Mouse (Mus musculus) erythroblast, embryonic 14.5 days (primary cell): ENCODE measurements at regions not wholly inside any gene's neighbourhood (a gene's known extent, or its start where the extent isn't known, plus 50 kb on each side); places are given as distances from the start of the nearest gene placed in this dataset.

Experiments used
- GATA1 ChIP-seq: IDR thresholded peaks from 2 replicates; pipeline ENCODE4 v1.6.1; 2012; ENCODE audit warnings: low read length, inconsistent platforms, mixed read lengths
- TAL1 ChIP-seq: IDR thresholded peaks from 3 replicates; pipeline ENCODE4 v1.6.1; 2012; ENCODE audit warnings: low read length, inconsistent platforms, mixed read lengths

DNA sequence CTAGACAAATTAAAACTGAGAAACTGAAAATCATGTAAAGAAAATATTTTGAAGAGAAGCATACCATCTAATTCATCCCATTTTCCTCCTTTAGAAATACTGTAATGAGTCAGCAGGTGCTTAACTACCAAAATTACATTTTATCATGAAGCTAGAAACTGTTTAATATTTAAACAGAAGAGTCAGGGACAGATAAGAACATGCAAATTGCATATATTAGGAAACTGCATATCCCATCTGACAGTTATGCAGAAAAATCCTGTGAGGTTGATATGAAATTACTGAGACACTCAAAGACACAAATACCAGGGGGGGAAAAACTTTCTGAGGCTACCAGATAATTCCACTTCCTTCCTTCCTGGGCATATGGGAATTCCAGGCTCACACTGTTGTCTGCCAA lies 257.8 kb downstream of the Tex13c3 start:
- TF ChIP-seq GATA1, result no peak
- TF ChIP-seq TAL1, result no peak
